Mouse (Mus musculus) MEL (cell line): Measurements from ENCODE around the gene Ism1. TPM values are rescaled to one million over a fixed set of nuclear protein-coding genes. Genes with fewer than 3 reads are reported as not detected.

Source experiments
- DNase-seq: peaks from one replicate; pipeline ENCODE4 v3.0.0; 2011; ENCODE audit warnings: low read depth, low spot score
- H3K27ac ChIP-seq: 2 replicates; pipeline ENCODE4 v1.5.1; 2012; ENCODE audit warnings: low read depth, mild to moderate bottlenecking, control low read depth, low read length, moderate library complexity; ENCODE audit not compliant: control insufficient read depth
- H3K27me3 ChIP-seq, 2 experiments: fragments of 150-350 bp in 1 of 2; sonication (generic) in 1 of 2; 2 replicates each; pipeline ENCODE4 v1.6.1; 2012; ENCODE audit warnings: low read length in 2 of 2, mild to moderate bottlenecking in 2 of 2, improper control_type of control experiment in 1 of 2, moderate library complexity in 1 of 2; ENCODE audit not compliant: insufficient read depth in 2 of 2, control insufficient read depth in 1 of 2
- H3K36me3 ChIP-seq, 2 experiments: 2 replicates each; pipeline ENCODE4 v1.6.1; 2012 to 2014; ENCODE audit warnings: low read length in 2 of 2, improper control_type of control experiment in 1 of 2, inconsistent platforms in 1 of 2, mild to moderate bottlenecking in 1 of 2; ENCODE audit not compliant: insufficient read depth in 2 of 2, control insufficient read depth in 1 of 2
- H3K4me1 ChIP-seq, 2 experiments: fragments of 150-350 bp in 1 of 2; sonication (generic) in 1 of 2; 2 replicates each; pipeline ENCODE4 v1.6.1; 2012; ENCODE audit warnings: low read length in 2 of 2, improper control_type of control experiment in 1 of 2, mild to moderate bottlenecking in 1 of 2; ENCODE audit not compliant: insufficient read depth in 2 of 2, control insufficient read depth in 1 of 2
- H3K4me3 ChIP-seq, 2 experiments: fragments of 150-350 bp in 1 of 2; sonication (generic) in 1 of 2; 2 replicates each; pipeline ENCODE4 v1.5.1; 2012; ENCODE audit warnings: low read depth in 2 of 2, low read length in 2 of 2, mild to moderate bottlenecking in 2 of 2, moderate library complexity in 2 of 2, control low read depth in 1 of 2, improper control_type of control experiment in 1 of 2; ENCODE audit not compliant: control insufficient read depth in 1 of 2, insufficient read depth in 1 of 2
- H3K79me2 ChIP-seq: 2 replicates; pipeline ENCODE4 v1.6.1; 2012; ENCODE audit warnings: mild to moderate bottlenecking, low read length, moderate library complexity; ENCODE audit not compliant: control insufficient read depth, poor library complexity, insufficient read depth
- H3K9ac ChIP-seq: 2 replicates; pipeline ENCODE4 v1.6.1; 2012; ENCODE audit warnings: low read depth, mild to moderate bottlenecking, control low read depth, low read length, moderate library complexity; ENCODE audit not compliant: control insufficient read depth, poor library complexity, severe bottlenecking
- H3K9me3 ChIP-seq: fragments of 150-350 bp; sonication (generic); replicated peaks from 2 replicates; pipeline ENCODE4 v1.6.1; 2012; ENCODE audit warnings: mild to moderate bottlenecking, low read length, improper control_type of control experiment, moderate library complexity; ENCODE audit not compliant: insufficient read depth
- BHLHE40 ChIP-seq: IDR thresholded peaks from 2 replicates; pipeline ENCODE4 v1.6.1; 2012; ENCODE audit warnings: low read depth, mild to moderate bottlenecking, inconsistent platforms, low read length, improper control_type of control experiment, borderline replicate concordance
- CHD2 ChIP-seq: IDR thresholded peaks from 2 replicates; pipeline ENCODE4 v1.6.1; 2011; ENCODE audit warnings: low read length, improper control_type of control experiment
- CTCF ChIP-seq, 3 experiments: IDR thresholded peaks in 2 of 3; conservative IDR thresholded peaks in 1 of 3; 2 replicates each; pipeline ENCODE4 v1.5.1; 2011 to 2012; ENCODE audit warnings: low read length in 3 of 3, low read depth in 2 of 3, mild to moderate bottlenecking in 2 of 3, improper control_type of control experiment in 1 of 3, inconsistent platforms in 1 of 3, mixed read lengths in 1 of 3, moderate library complexity in 1 of 3; ENCODE audit not compliant: control insufficient read depth in 1 of 3, insufficient read depth in 1 of 3, poor library complexity in 1 of 3, severe bottlenecking in 1 of 3
- HCFC1 ChIP-seq: IDR thresholded peaks from 2 replicates; pipeline ENCODE4 v1.6.1; 2012; ENCODE audit warnings: low read depth, mild to moderate bottlenecking, inconsistent platforms, low read length, improper control_type of control experiment, moderate library complexity
- JUND ChIP-seq: IDR thresholded peaks from 2 replicates; pipeline ENCODE4 v1.6.1; 2011; ENCODE audit warnings: low read depth, mild to moderate bottlenecking, improper control_type of control experiment, low read length
- KAT2A ChIP-seq: conservative IDR thresholded peaks from 2 replicates; pipeline ENCODE4 v1.6.1; 2012; ENCODE audit warnings: low read depth, low read length, improper control_type of control experiment, inconsistent platforms
- MAZ ChIP-seq: IDR thresholded peaks from 2 replicates; pipeline ENCODE4 v1.6.1; 2012; ENCODE audit warnings: low read depth, mild to moderate bottlenecking, inconsistent platforms, low read length, improper control_type of control experiment
- MXI1 ChIP-seq: IDR thresholded peaks from 2 replicates; pipeline ENCODE4 v1.6.1; 2011; ENCODE audit warnings: mild to moderate bottlenecking, low read depth, low read length, improper control_type of control experiment
- MYB ChIP-seq: IDR thresholded peaks from 2 replicates; pipeline ENCODE4 v1.6.1; 2011; ENCODE audit warnings: mild to moderate bottlenecking, low read depth, low read length, improper control_type of control experiment
- MYC ChIP-seq: IDR thresholded peaks from 2 replicates; pipeline ENCODE4 v1.6.1; 2011; ENCODE audit warnings: low read depth, mild to moderate bottlenecking, low read length, improper control_type of control experiment, moderate library complexity
- NRF1 ChIP-seq: IDR thresholded peaks from 2 replicates; pipeline ENCODE4 v1.6.1; 2014; ENCODE audit warnings: low read depth, mild to moderate bottlenecking, inconsistent platforms, low read length, improper control_type of control experiment, moderate library complexity; ENCODE audit not compliant: poor library complexity, insufficient read depth, severe bottlenecking
- POLR2A ChIP-seq, 2 experiments: IDR thresholded peaks; 2 replicates each; pipeline ENCODE4 v1.6.1; 2011 to 2012; ENCODE audit warnings: low read length in 2 of 2, mild to moderate bottlenecking in 2 of 2, control low read depth in 1 of 2, improper control_type of control experiment in 1 of 2, low read depth in 1 of 2, moderate library complexity in 1 of 2; ENCODE audit not compliant: control insufficient read depth in 1 of 2, insufficient read depth in 1 of 2, poor library complexity in 1 of 2
- POLR2AphosphoS2 ChIP-seq: IDR thresholded peaks from 2 replicates; pipeline ENCODE4 v1.6.1; 2011; ENCODE audit warnings: low read length, improper control_type of control experiment
- RAD21 ChIP-seq: IDR thresholded peaks from 2 replicates; pipeline ENCODE4 v1.6.1; 2011; ENCODE audit warnings: mild to moderate bottlenecking, low read depth, low read length, improper control_type of control experiment
- RCOR1 ChIP-seq: IDR thresholded peaks from 2 replicates; pipeline ENCODE4 v1.6.1; 2012; ENCODE audit warnings: low read depth, mild to moderate bottlenecking, inconsistent platforms, low read length, improper control_type of control experiment
- SMC3 ChIP-seq: IDR thresholded peaks from 2 replicates; pipeline ENCODE4 v1.6.1; 2011; ENCODE audit warnings: low read depth, low read length, improper control_type of control experiment
- TBP ChIP-seq: IDR thresholded peaks from 2 replicates; pipeline ENCODE4 v1.8.0; 2011; ENCODE audit warnings: low read depth, low read length, improper control_type of control experiment
- USF1 ChIP-seq: IDR thresholded peaks from 2 replicates; pipeline ENCODE4 v1.6.1; 2014; ENCODE audit warnings: low read depth, mild to moderate bottlenecking, inconsistent platforms, low read length, improper control_type of control experiment, moderate library complexity
- ZC3H11A ChIP-seq: IDR thresholded peaks from 2 replicates; pipeline ENCODE4 v1.6.1; 2012; ENCODE audit warnings: low read depth, mild to moderate bottlenecking, inconsistent platforms, low read length, improper control_type of control experiment
- ZKSCAN1 ChIP-seq: IDR thresholded peaks from 2 replicates; pipeline ENCODE4 v1.6.1; 2012; ENCODE audit warnings: low read depth, mild to moderate bottlenecking, inconsistent platforms, low read length, improper control_type of control experiment, moderate library complexity
- polyA plus RNA-seq, 2 experiments: library from polyadenylated mRNA; stranded (reverse) in 1 of 2; unstranded in 1 of 2; fragments of >175 nt in 1 of 2; fragments of >200 nt in 1 of 2; gene quantifications; 2 replicates each; pipeline versions ENCODE4 v1.2.1 to v1.2.4; 2012; ENCODE audit warnings: low replicate concordance in 2 of 2, low read depth in 1 of 2; ENCODE audit not compliant: insufficient read length in 2 of 2, insufficient read depth in 1 of 2, missing spikeins in 1 of 2
- total RNA-seq: library from RNA; depleted of rRNA; stranded (reverse); fragments of 300-350 nt; gene quantifications from 2 replicates; pipeline ENCODE4 v1.2.3, GENCODE M21; 2012

Ism1 gene
- total and polyA plus RNA-seq, 3 experiments, result not detected

- Histone ChIP-seq H3K9ac (no peak overlapping the region), H3K79me2 (no peaks in the 10 kb centered on the region), H3K27me3 (no peaks in the 10 kb centered on the region), H3K9me3 (no peaks in the 10 kb centered on the region), H3K27ac (no peak overlapping the region), H3K4me3 (no peak overlapping the region), H3K4me1 (no peaks in the 10 kb centered on the region), H3K36me3 (no peaks in the 10 kb centered on the region)
- DNase-seq, result no peak
- TF ChIP-seq MAZ (no peak), MXI1 (no peak), MYC (no peak)
These were observed 43.5 kb upstream of the Ism1 start for GRCm38 (mm10) chr2:139634506-139634905.

- Histone ChIP-seq H3K4me3 (no peak overlapping the region), H3K27ac (no peak overlapping the region), H3K79me2 (no peaks in the 10 kb centered on the region), H3K27me3 (no peaks in the 10 kb centered on the region), H3K4me1 (no peaks in the 10 kb centered on the region), H3K9me3 (no peaks in the 10 kb centered on the region), H3K36me3 (no peaks in the 10 kb centered on the region), H3K9ac (no peak overlapping the region)
- TF ChIP-seq USF1 (no peak), RAD21 (no peak), KAT2A (no peak), HCFC1 (no peak), POLR2A (IDR thresholded peaks at IDR 0.05; ENCODE audit: control insufficient read depth in 1 of 2, insufficient read depth in 1 of 2, low read depth in 1 of 2, low read length in 2 of 2, poor library complexity in 1 of 2) (no peak), ZC3H11A (no peak), POLR2AphosphoS2 (no peak), JUND (no peak), MAZ (no peak), BHLHE40 (no peak), SMC3 (no peak), CHD2 (no peak), RCOR1 (no peak), MYB (no peak), MYC (no peak), NRF1 (no peak), TBP (no peak), ZKSCAN1 (no peak), CTCF (IDR thresholded peaks at IDR 0.05 in 2 of 3, conservative IDR thresholded peaks at IDR 0.05 in 1 of 3; ENCODE audit: control insufficient read depth in 1 of 3, insufficient read depth in 1 of 3, low read depth in 2 of 3, low read length in 3 of 3, poor library complexity in 1 of 3, severe bottlenecking in 1 of 3) (no peak)
- DNase-seq, result no peak
These were observed 40.1 kb upstream of the Ism1 start for GRCm38 (mm10) chr2:139637861-139638260.
